In genomic region chr3:89354816-89355511, GRCm38 (mm10) we compare ENCODE assay signal across 9 mouse cellular contexts. TPM values are rescaled to one million over a fixed set of nuclear protein-coding genes. Genes with fewer than 3 reads are reported as not detected.
DNase-seq lines count a peak whose midpoint lies in the region; ATAC-seq lines count a peak whose summit lies in the region.
"Had no signal": no experiment of that assay in that cellular context is flagged by ENCODE, and none has a peak within 500 bp of the region (broad histone marks: within the 10 kb centered on the region; RNA-seq: fewer than 3 reads in every experiment).

No protein-coding gene starts in this region.

- H3K36me3 ChIP-seq in lung, embryonic 16.5 days (ENCODE audit: control insufficient read depth, insufficient read depth, low read length): no peaks in the 10 kb centered on the region
- H3K36me3 ChIP-seq: hindbrain, embryonic 15.5 days had no signal

- H3K4me2 ChIP-seq in lung, embryonic 16.5 days (ENCODE audit: low read depth, low read length): no peak overlapping the region
- H3K4me2 ChIP-seq: hindbrain, embryonic 15.5 days had no signal

- DNase-seq in adrenal gland, postnatal 14 days: peak; percentile 95
- DNase-seq in embryo, embryonic 9.5 days (ENCODE audit: extremely low spot score): peak; percentile 85
- peak; percentile 89 to 96 for DNase-seq in heart, postnatal 10 days
- peak; percentile 80 to 93 for DNase-seq in layer of hippocampus, adult 18-20 months (ENCODE audit: low spot score in 2 of 2)
- DNase-seq in right cerebral cortex, adult 2 months (ENCODE audit: low spot score in 2 of 2): peak; percentile 94
- DNase-seq in urinary bladder, adult 2 months (ENCODE audit: low spot score): peak; percentile 71

- intact Hi-C loops in heart, postnatal 10 days (cut with DNase I): loop anchor here (1.0 to 2.0 kb wide), 4 partner anchors 15 to 38 kb away; no protein-coding TSS in a partner anchor

- peaks cover 10% of the 10 kb centered on the region for H3K4me1 ChIP-seq in lung, embryonic 16.5 days (replicated peaks; ENCODE audit: control insufficient read depth, insufficient read depth, low read length)

- H3K9me3 ChIP-seq in lung, embryonic 16.5 days (ENCODE audit: control insufficient read depth, low read length): no peaks in the 10 kb centered on the region
- H3K9me3 ChIP-seq: hindbrain, embryonic 15.5 days had no signal

- ATAC-seq in CD4-positive, CD25-positive, alpha-beta regulatory T cell, adult 4 months: peak; percentile 42
- ATAC-seq in lung, embryonic 16.5 days (ENCODE audit: low read depth): peak; percentile 54

- 11% methylated on average over 5 of the region's 5 CpGs for WGBS in lung, embryonic 16.5 days

- 0 out of 2 replicates have a peak overlapping the region, but pooled peaks have one; percentile 23 for H3K27ac ChIP-seq in lung, embryonic 16.5 days (ENCODE audit: low read length)
- H3K27ac ChIP-seq: hindbrain, embryonic 15.5 days had no signal

- no peak overlapping the region for H3K9ac ChIP-seq in lung, embryonic 16.5 days (ENCODE audit: low read length)
- H3K9ac ChIP-seq: hindbrain, embryonic 15.5 days had no signal

- no peak overlapping the region for H3K4me3 ChIP-seq in lung, embryonic 16.5 days (ENCODE audit: low read length)
- H3K4me3 ChIP-seq: hindbrain, embryonic 15.5 days had no signal

- H3K27me3 ChIP-seq in lung, embryonic 16.5 days (ENCODE audit: control insufficient read depth, insufficient read depth, low read depth, low read length): no peaks in the 10 kb centered on the region; the same call in 1 of the 2 replicates
- H3K27me3 ChIP-seq: hindbrain, embryonic 15.5 days had no signal

RNA-seq across cellular contexts. Expression of gene Adam15, which starts 5.2 kb away (rescaled TPM):
- 10 to 100 TPM in 1 of 2 experiments, 1 to 10 TPM in 1; 8.5 to 13.3 TPM for polyA plus RNA-seq in CD4-positive, CD25-positive, alpha-beta regulatory T cell, adult 4 months (2017; shearing (Covaris generic))
- total RNA-seq in adrenal gland, postnatal 14 days (2021): 66.0 and 79.5 TPM in 2 replicates
- 100 to 1,000 TPM; 101 to 118 TPM for total RNA-seq in heart, postnatal 10 days (2021)
- 100 to 1,000 TPM; 120 to 126 TPM for total RNA-seq in layer of hippocampus, adult 18-20 months (2021)
- 75.1 and 76.0 TPM in 2 replicates for polyA plus RNA-seq in lung, embryonic 16.5 days (2015; fragmentation: Nextera tagmentation; extraction: Ambion mirVana)
- 96.1 and 101 TPM in 2 replicates for polyA plus RNA-seq in urinary bladder, adult 2 months (2012; rRNA removed)

RNA-seq across cellular contexts. Expression of gene Dcst2, which starts 6.8 kb away (rescaled TPM):
- under 1 TPM in 1 of 2 experiments, not detected in 1; 0.42 TPM for polyA plus RNA-seq in CD4-positive, CD25-positive, alpha-beta regulatory T cell, adult 4 months (2017; shearing (Covaris generic))
- total RNA-seq in adrenal gland, postnatal 14 days (2021): 0.68 and 0.70 TPM in 2 replicates
- total RNA-seq in heart, postnatal 10 days (2021): under 1 TPM in 1 of 2 experiments, not detected in 1; 0.26 TPM
- under 1 TPM; 0.22 to 0.41 TPM for total RNA-seq in layer of hippocampus, adult 18-20 months (2021)
- polyA plus RNA-seq in lung, embryonic 16.5 days (2015; fragmentation: Nextera tagmentation; extraction: Ambion mirVana): 0.06 TPM in 1 of 2 replicates, not detected in the other
- 0.24 and 0.41 TPM in 2 replicates for polyA plus RNA-seq in urinary bladder, adult 2 months (2012; rRNA removed)

RNA-seq across cellular contexts. Expression of gene Dcst1, which starts 10.1 kb away (rescaled TPM):
- polyA plus RNA-seq in CD4-positive, CD25-positive, alpha-beta regulatory T cell, adult 4 months (2017; shearing (Covaris generic)): 1 to 10 TPM in 1 of 2 experiments, under 1 TPM in 1; 0.59 to 1.1 TPM
- 0.30 and 0.71 TPM in 2 replicates for total RNA-seq in adrenal gland, postnatal 14 days (2021)
- under 1 TPM; 0.43 to 0.57 TPM for total RNA-seq in heart, postnatal 10 days (2021)
- total RNA-seq in layer of hippocampus, adult 18-20 months (2021): not detected
- 0.13 and 0.53 TPM in 2 replicates for polyA plus RNA-seq in lung, embryonic 16.5 days (2015; fragmentation: Nextera tagmentation; extraction: Ambion mirVana)
- polyA plus RNA-seq in urinary bladder, adult 2 months (2012; rRNA removed): 0.07 and 0.33 TPM in 2 replicates

RNA-seq across cellular contexts. Expression of gene Efna4, which starts 17.1 kb away (rescaled TPM):
- polyA plus RNA-seq in CD4-positive, CD25-positive, alpha-beta regulatory T cell, adult 4 months (2017; shearing (Covaris generic)): not detected
- total RNA-seq in adrenal gland, postnatal 14 days (2021): 0.26 and 0.68 TPM in 2 replicates
- 1 to 10 TPM; 1.9 to 2.2 TPM for total RNA-seq in heart, postnatal 10 days (2021)
- total RNA-seq in layer of hippocampus, adult 18-20 months (2021): under 1 TPM; 0.53 to 0.77 TPM
- polyA plus RNA-seq in lung, embryonic 16.5 days (2015; fragmentation: Nextera tagmentation; extraction: Ambion mirVana): 19.8 and 24.7 TPM in 2 replicates
- 3.4 and 3.7 TPM in 2 replicates for polyA plus RNA-seq in urinary bladder, adult 2 months (2012; rRNA removed)

RNA-seq across cellular contexts. Expression of gene Efna3, which starts 32.2 kb away (rescaled TPM):
- polyA plus RNA-seq in CD4-positive, CD25-positive, alpha-beta regulatory T cell, adult 4 months (2017; shearing (Covaris generic)): not detected
- total RNA-seq in adrenal gland, postnatal 14 days (2021): 0.38 and 0.59 TPM in 2 replicates
- under 1 TPM in 1 of 2 experiments, not detected in 1; 0.17 TPM for total RNA-seq in heart, postnatal 10 days (2021)
- 10 to 100 TPM; 78.2 to 80.1 TPM for total RNA-seq in layer of hippocampus, adult 18-20 months (2021)
- polyA plus RNA-seq in lung, embryonic 16.5 days (2015; fragmentation: Nextera tagmentation; extraction: Ambion mirVana): 7.1 and 7.5 TPM in 2 replicates
- polyA plus RNA-seq in urinary bladder, adult 2 months (2012; rRNA removed): 0.36 and 0.55 TPM in 2 replicates
